Mouse (Mus musculus): Measurements from ENCODE around the gene Dnajc12. TPM values are rescaled to one million over a fixed set of nuclear protein-coding genes. Genes with fewer than 3 reads are reported as not detected.
"Not testable (repeated sequence)": the region's sequence is repeated elsewhere in the genome, so short reads cannot be mapped to it uniquely, and the experiment has no call there.

Gene Dnajc12
- polyA plus RNA-seq (2016; fragmentation: Nextera tagmentation; extraction: Ambion mirVana), result 12.5 and 13.4 TPM in 2 replicates

GRCm38 (mm10) chr10:63382372-63383279 lies at the start of gene Dnajc12:
Gene Dnajc12 (plus strand): TSS chr10:63382443.
- Histone ChIP-seq H3K4me1 (replicated peaks) (peaks cover 8% of the 10 kb centered on the region), H3K9me3 (no peaks in the 10 kb centered on the region), H3K4me3 (peak within 1 kb of the TSS; percentile 64), H3K36me3 (no peaks in the 10 kb centered on the region), H3K27ac (peak within 1 kb of the TSS; percentile 78), H3K27me3 (ENCODE audit: insufficient read depth, poor library complexity, severe bottlenecking) (peaks cover 12% of the 10 kb centered on the region)
- WGBS, result under 1% methylated on average over 28 of the region's 28 CpGs
- peak; percentile 87 for DNase-seq (ENCODE audit: low spot score)

- 54% methylated on average over 13 of the region's 13 CpGs for WGBS
- Histone ChIP-seq H3K9me3 (no peaks in the 10 kb centered on the region), H3K27ac (no peak overlapping the region), H3K4me1 (replicated peaks) (peaks cover 24% of the 10 kb centered on the region), H3K27me3 (ENCODE audit: insufficient read depth, poor library complexity, severe bottlenecking) (no peaks in the 10 kb centered on the region; the same call in 1 of the 2 replicates), H3K4me3 (peak overlapping the region; percentile 76), H3K36me3 (peaks cover 44% of the 10 kb centered on the region)
- peak; percentile 7 for DNase-seq (ENCODE audit: low spot score)
Measured at GRCm38 (mm10) chr10:63336901-63337300, 45.3 kb upstream of the Dnajc12 start.

GRCm38 (mm10) chr10:63337326-63337725 lies 44.9 kb upstream of the Dnajc12 start:
- DNase-seq (ENCODE audit: low spot score), result no peak
- Histone ChIP-seq H3K36me3 (peaks cover 40% of the 10 kb centered on the region), H3K4me1 (replicated peaks) (peaks cover 24% of the 10 kb centered on the region), H3K4me3 (peak overlapping the region; percentile 76), H3K9me3 (no peaks in the 10 kb centered on the region), H3K27me3 (ENCODE audit: insufficient read depth, poor library complexity, severe bottlenecking) (no peaks in the 10 kb centered on the region; the same call in 1 of the 2 replicates), H3K27ac (no peak overlapping the region)
- WGBS, result 37% methylated on average over 5 of the region's 5 CpGs

GRCm38 (mm10) chr10:63337951-63338836 lies 44.0 kb upstream of the Dnajc12 start:
- Histone ChIP-seq H3K4me3 (peak overlapping the region; percentile 76), H3K27ac (peak overlapping the region; percentile 97), H3K27me3 (ENCODE audit: insufficient read depth, poor library complexity, severe bottlenecking) (no peaks in the 10 kb centered on the region; the same call in 1 of the 2 replicates), H3K4me1 (replicated peaks) (peaks cover 24% of the 10 kb centered on the region), H3K36me3 (peaks cover 32% of the 10 kb centered on the region), H3K9me3 (no peaks in the 10 kb centered on the region)
- peak; percentile 68 for DNase-seq (ENCODE audit: low spot score)
- 2% methylated on average over 105 of the region's 113 CpGs for WGBS

- Histone ChIP-seq H3K27me3 (ENCODE audit: insufficient read depth, poor library complexity, severe bottlenecking) (no peaks in the 10 kb centered on the region; the same call in 1 of the 2 replicates), H3K4me1 (replicated peaks) (peaks cover 24% of the 10 kb centered on the region), H3K36me3 (peaks cover 23% of the 10 kb centered on the region), H3K9me3 (no peaks in the 10 kb centered on the region), H3K27ac (peak overlapping the region; percentile 97), H3K4me3 (peak overlapping the region; percentile 76)
- under 1% methylated on average over 71 of the region's 74 CpGs for WGBS
- DNase-seq (ENCODE audit: low spot score), result peak; percentile 90
Measured at GRCm38 (mm10) chr10:63338914-63339643, 43.2 kb upstream of the Dnajc12 start.

- Histone ChIP-seq H3K4me3 (no peak overlapping the region), H3K27me3 (ENCODE audit: insufficient read depth, poor library complexity, severe bottlenecking) (no peaks in the 10 kb centered on the region; the same call in 1 of the 2 replicates), H3K36me3 (peaks cover 1% of the 10 kb centered on the region; the same call in 1 of the 2 replicates), H3K27ac (no peak overlapping the region), H3K9me3 (no peaks in the 10 kb centered on the region), H3K4me1 (replicated peaks) (peaks cover 19% of the 10 kb centered on the region)
- DNase-seq (ENCODE audit: low spot score), result no peak
- WGBS, result 85% methylated on average over 2 of the region's 2 CpGs
Measured at GRCm38 (mm10) chr10:63341351-63341750, 40.9 kb upstream of the Dnajc12 start.

- DNase-seq (ENCODE audit: low spot score), result no peak
- 92% methylated on average over 3 of the region's 3 CpGs for WGBS
- H3K4me1 ChIP-seq (replicated peaks), result no peaks in the 10 kb centered on the region; the same call in 1 of the 2 replicates
- no peaks in the 10 kb centered on the region for H3K9me3 ChIP-seq
- H3K27ac ChIP-seq, result no peak overlapping the region
- H3K4me3 ChIP-seq, result no peak overlapping the region
- H3K36me3 ChIP-seq, result no peaks in the 10 kb centered on the region
- no peaks in the 10 kb centered on the region; the same call in 1 of the 2 replicates for H3K27me3 ChIP-seq (ENCODE audit: insufficient read depth, poor library complexity, severe bottlenecking)
Measured at GRCm38 (mm10) chr10:63344751-63345150, 37.5 kb upstream of the Dnajc12 start.

- Histone ChIP-seq H3K9me3 (no peaks in the 10 kb centered on the region), H3K27ac (no peak overlapping the region; the same call in 1 of the 2 replicates), H3K4me3 (no peak overlapping the region), H3K27me3 (ENCODE audit: insufficient read depth, poor library complexity, severe bottlenecking) (no peaks in the 10 kb centered on the region), H3K36me3 (no peaks in the 10 kb centered on the region), H3K4me1 (replicated peaks) (no peaks in the 10 kb centered on the region; the same call in 1 of the 2 replicates)
- WGBS, result 60% methylated on average over 3 of the region's 3 CpGs
- DNase-seq (ENCODE audit: low spot score), result no peak
Measured at GRCm38 (mm10) chr10:63348291-63348690, 34.0 kb upstream of the Dnajc12 start.

- H3K27ac ChIP-seq, result no peak overlapping the region
- 91% methylated on average over 7 of the region's 7 CpGs for WGBS
- no peaks in the 10 kb centered on the region; the same call in 1 of the 2 replicates for H3K4me1 ChIP-seq (replicated peaks)
- peaks cover 3% of the 10 kb centered on the region; the same call in 1 of the 2 replicates for H3K9me3 ChIP-seq
- no peak for DNase-seq (ENCODE audit: low spot score)
- H3K36me3 ChIP-seq, result no peaks in the 10 kb centered on the region
- no peak overlapping the region for H3K4me3 ChIP-seq
- no peaks in the 10 kb centered on the region for H3K27me3 ChIP-seq (ENCODE audit: insufficient read depth, poor library complexity, severe bottlenecking)
Measured at GRCm38 (mm10) chr10:63350666-63351065, 31.6 kb upstream of the Dnajc12 start.

GRCm38 (mm10) chr10:63351099-63351498 lies 31.1 kb upstream of the Dnajc12 start:
- not testable (repeated sequence) for DNase-seq (ENCODE audit: low spot score); H3K4me1 ChIP-seq (replicated peaks); H3K9me3 ChIP-seq; H3K27me3 ChIP-seq (ENCODE audit: insufficient read depth, poor library complexity, severe bottlenecking); H3K36me3 ChIP-seq; H3K4me3 ChIP-seq; H3K27ac ChIP-seq
- 87% methylated on average over 7 of the region's 7 CpGs for WGBS

- DNase-seq (ENCODE audit: low spot score), result no peak
- Histone ChIP-seq H3K4me1 (replicated peaks) (no peaks in the 10 kb centered on the region; the same call in 1 of the 2 replicates), H3K36me3 (no peaks in the 10 kb centered on the region), H3K27ac (no peak overlapping the region), H3K4me3 (no peak overlapping the region), H3K27me3 (ENCODE audit: insufficient read depth, poor library complexity, severe bottlenecking) (no peaks in the 10 kb centered on the region), H3K9me3 (peaks cover 3% of the 10 kb centered on the region; the same call in 1 of the 2 replicates)
- WGBS, result 90% methylated on average over 5 of the region's 5 CpGs
Measured at GRCm38 (mm10) chr10:63352111-63352510, 30.1 kb upstream of the Dnajc12 start.

GRCm38 (mm10) chr10:63360502-63360901 lies 21.7 kb upstream of the Dnajc12 start:
- no peaks in the 10 kb centered on the region for H3K36me3 ChIP-seq
- H3K27ac ChIP-seq, result no peak overlapping the region
- H3K4me1 ChIP-seq (replicated peaks), result no peaks in the 10 kb centered on the region
- 57% methylated on average over 1 of the region's 1 CpGs for WGBS
- no peak for DNase-seq (ENCODE audit: low spot score)
- H3K9me3 ChIP-seq, result no peaks in the 10 kb centered on the region
- H3K27me3 ChIP-seq (ENCODE audit: insufficient read depth, poor library complexity, severe bottlenecking), result no peaks in the 10 kb centered on the region
- H3K4me3 ChIP-seq, result no peak overlapping the region
